ENCODE assay signal across 10 mouse cellular contexts in the genomic region with DNA sequence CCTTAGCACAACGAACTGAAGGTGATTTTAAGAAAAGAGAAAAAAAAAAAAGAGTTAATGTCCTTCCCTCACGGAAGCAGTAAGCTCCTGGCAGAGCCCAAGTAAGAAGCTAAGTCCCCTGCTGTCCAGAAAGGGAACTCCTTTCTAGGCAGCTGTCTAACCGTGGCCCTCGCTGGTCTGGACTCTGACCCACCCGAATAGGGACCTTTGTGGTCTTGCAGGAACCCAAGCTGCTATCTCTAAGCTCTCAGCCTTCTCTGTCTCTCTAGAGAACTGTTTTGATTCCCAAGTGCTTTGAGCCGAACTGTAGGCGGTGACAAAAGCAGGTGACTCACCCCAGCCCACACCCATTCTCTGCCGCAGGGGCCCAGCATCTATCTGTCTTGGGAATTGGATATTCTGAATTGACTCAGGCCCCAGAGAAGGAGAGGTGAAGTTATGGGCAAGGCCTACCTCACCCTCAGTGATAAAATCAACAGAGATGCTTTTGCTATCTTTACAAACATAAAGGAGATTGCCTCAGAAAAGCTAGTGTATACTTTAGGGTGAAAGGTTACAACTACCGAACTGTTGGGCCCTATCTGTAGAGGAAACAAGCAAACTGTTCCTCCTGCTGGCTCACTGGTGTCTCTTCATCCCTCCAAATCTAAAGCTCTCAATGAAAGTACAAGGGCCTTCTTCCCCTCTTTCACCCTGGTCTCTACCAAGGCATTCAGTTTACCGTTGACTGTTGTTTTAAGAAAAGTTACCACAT. TPM values are rescaled to one million over a fixed set of nuclear protein-coding genes. Genes with fewer than 3 reads are reported as not detected.
DNase-seq lines count a peak whose midpoint lies in the region; ATAC-seq lines count a peak whose summit lies in the region.
"Had no signal": no experiment of that assay in that cellular context is flagged by ENCODE, and none has a peak within 500 bp of the region (broad histone marks: within the 10 kb centered on the region; RNA-seq: fewer than 3 reads in every experiment).

No protein-coding gene starts in this region.

- no peak overlapping the region for H3K4me3 ChIP-seq in hindbrain, embryonic 12.5 days
- H3K4me3 ChIP-seq: hindbrain, embryonic 15.5 days had no signal

- H3K4me2 ChIP-seq in hindbrain, embryonic 12.5 days (replicated peaks): no peak overlapping the region
- H3K4me2 ChIP-seq: hindbrain, embryonic 15.5 days had no signal

- ATAC-seq in common myeloid progenitor, adult 5-6 weeks (replicated peaks; ENCODE audit: low read depth, poor library complexity, severe bottlenecking): peak; percentile 80
- no peak for ATAC-seq in hindbrain, embryonic 12.5 days (ENCODE audit: low FRiP score)

- H3K9me3 ChIP-seq in hindbrain, embryonic 12.5 days (replicated peaks): no peaks in the 10 kb centered on the region
- H3K9me3 ChIP-seq: G1E; hindbrain, embryonic 15.5 days had no signal

- WGBS in hindbrain, embryonic 12.5 days: 70% methylated on average over 10 of the region's 10 CpGs

- intact Hi-C loops in heart, postnatal 36 days (cut with DNase I): no loop called here

- no peak overlapping the region for H3K27ac ChIP-seq in hindbrain, embryonic 12.5 days
- H3K27ac ChIP-seq: hindbrain, embryonic 15.5 days had no signal

- H3K27me3 ChIP-seq in splenic B cell, adult 2 months (ENCODE audit: control insufficient read depth, insufficient read depth, low read length, poor library complexity, severe bottlenecking): no peaks in the 10 kb centered on the region
- no peaks in the 10 kb centered on the region for H3K27me3 ChIP-seq in hindbrain, embryonic 12.5 days
- H3K27me3 ChIP-seq: hindbrain, embryonic 15.5 days had no signal

- peak; percentile 45 to 57 for DNase-seq in frontal cortex, postnatal 36 days (ENCODE audit: low spot score in 2 of 2)
- DNase-seq in frontal cortex, postnatal 25 days (ENCODE audit: low spot score in 2 of 2): no peak
- DNase-seq in right cerebral cortex, adult 2 months (ENCODE audit: low spot score in 2 of 2): peak; percentile 63 to 65
- no peak for DNase-seq in right cerebral cortex, postnatal 14 days
- peak; percentile 21 for DNase-seq in splenic B cell, adult 2 months (ENCODE audit: low read depth, low spot score)
- no peak for DNase-seq in heart, postnatal 36 days

- H3K4me1 ChIP-seq in hindbrain, embryonic 12.5 days: 0 out of 2 replicates have a peak, but pooled peaks cover 4% of the 10 kb centered on the region

- H3K9ac ChIP-seq in hindbrain, embryonic 12.5 days: no peak overlapping the region
- H3K9ac ChIP-seq: hindbrain, embryonic 15.5 days had no signal

- no peaks in the 10 kb centered on the region for H3K36me3 ChIP-seq in splenic B cell, adult 2 months (ENCODE audit: control insufficient read depth, insufficient read depth, low read length, poor library complexity, severe bottlenecking)
- no peaks in the 10 kb centered on the region for H3K36me3 ChIP-seq in hindbrain, embryonic 12.5 days
- H3K36me3 ChIP-seq: G1E; hindbrain, embryonic 15.5 days had no signal

RNA-seq across cellular contexts. Expression of gene Adcy9, which starts 49.5 kb away (rescaled TPM):
- total RNA-seq in common myeloid progenitor, adult 5-6 weeks (2017): 7.0 and 11.6 TPM in 2 replicates
- total RNA-seq in heart, postnatal 36 days (2021): 10 to 100 TPM; 25.5 to 25.7 TPM
- 2.8 and 3.5 TPM in 2 replicates for polyA plus RNA-seq in hindbrain, embryonic 12.5 days (2016; fragmentation: Nextera tagmentation; extraction: Ambion mirVana)

Comparison
In these comparisons a context has a peak if more than half of its experiments do, and no peak if none do; other contexts are left out.
1. DNase-seq: peak in frontal cortex, postnatal 36 days (2 of 2), right cerebral cortex, adult 2 months (2 of 2) and splenic B cell, adult 2 months (single experiment); none in frontal cortex, postnatal 25 days (0 of 2), right cerebral cortex, postnatal 14 days (single experiment) and heart, postnatal 36 days (0 of 2).